Mouse (Mus musculus) megakaryocyte-erythroid progenitor cell, adult 5 weeks (primary cell): ENCODE data around the gene Tfg. TPM values are rescaled to one million over a fixed set of nuclear protein-coding genes. Genes with fewer than 3 reads are reported as not detected.

Source experiments
- polyA plus RNA-seq: library from polyadenylated mRNA; stranded (reverse); fragments of >175 nt; gene quantifications from 2 replicates; pipeline ENCODE4 v1.2.3, GENCODE M21; 2012

Gene Tfg
- 66.3 and 68.5 TPM in 2 replicates for polyA plus RNA-seq

GRCm38 (mm10) chr16:56717224-56718200 lies at the start of gene Tfg:
Tfg (minus strand) TSS chr16:56717450.

Other genes starting within 250 kb of the Tfg start
- not detected in 2 replicates for gene Abi3bp, start 239.6 kb downstream of the Tfg start, polyA plus RNA-seq
- 0.80 and 0.83 TPM in 2 replicates for gene Adgrg7, start 78.4 kb upstream of the Tfg start, polyA plus RNA-seq
- gene Tmem45a, start 168.7 kb upstream of the Tfg start, polyA plus RNA-seq, result not detected in 2 replicates
- gene Lnp1, start 210.6 kb upstream of the Tfg start, polyA plus RNA-seq, result not detected in 2 replicates